Mouse (Mus musculus) lung, postnatal 14 days (tissue): ENCODE results near the gene Snapc2.
"Not testable (repeated sequence)": the region's sequence is repeated elsewhere in the genome, so short reads cannot be mapped to it uniquely, and the experiment has no call there.

Experiments used
- DNase-seq: peaks from one replicate; pipeline ENCODE4 v3.0.0; 2021

The Snapc2 gene

GRCm38 (mm10) chr8:4238434-4239192 is 14.3 kb upstream of the Snapc2 start, which contains the start of the genes Map2k7 and Gm49320:
Gene Map2k7 (plus strand): TSS chr8:4238740.
Gene Gm49320 (plus strand): TSS chr8:4238865.
- DNase-seq = peak; percentile 100

GRCm38 (mm10) chr8:4239193-4239890 is 13.5 kb upstream of the Snapc2 start:
- no peak for DNase-seq

GRCm38 (mm10) chr8:4245061-4245460 is 7.8 kb upstream of the Snapc2 start:
- DNase-seq = no peak

DNA sequence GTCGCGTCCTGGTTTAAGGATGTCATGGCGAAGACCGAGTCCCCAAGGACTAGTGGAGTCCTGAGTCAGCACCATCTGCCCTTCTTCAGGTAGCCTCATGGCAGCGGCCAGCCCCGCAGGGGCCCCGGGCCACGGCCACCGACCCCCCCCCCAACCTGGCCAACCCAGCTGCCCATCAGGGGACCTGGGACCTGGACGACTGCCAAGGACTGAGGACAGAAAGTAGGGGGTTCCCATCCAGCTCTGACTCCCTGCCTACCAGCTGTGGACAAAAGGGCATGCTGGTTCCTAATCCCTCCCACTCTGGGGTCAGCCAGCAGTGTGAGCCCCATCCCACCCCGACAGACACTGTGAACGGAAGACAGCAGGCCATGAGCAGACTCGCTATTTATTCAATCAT is 7.1 kb upstream of the Snapc2 start:
- no peak for DNase-seq

- DNase-seq = no peak
Measured at GRCm38 (mm10) chr8:4247241-4247640, 5.6 kb upstream of the Snapc2 start.

GRCm38 (mm10) chr8:4247951-4248540 is 4.8 kb upstream of the Snapc2 start, which contains the start of gene Tgfbr3l:
Gene Tgfbr3l (plus strand): TSS chr8:4248214.
- no peak for DNase-seq

DNA sequence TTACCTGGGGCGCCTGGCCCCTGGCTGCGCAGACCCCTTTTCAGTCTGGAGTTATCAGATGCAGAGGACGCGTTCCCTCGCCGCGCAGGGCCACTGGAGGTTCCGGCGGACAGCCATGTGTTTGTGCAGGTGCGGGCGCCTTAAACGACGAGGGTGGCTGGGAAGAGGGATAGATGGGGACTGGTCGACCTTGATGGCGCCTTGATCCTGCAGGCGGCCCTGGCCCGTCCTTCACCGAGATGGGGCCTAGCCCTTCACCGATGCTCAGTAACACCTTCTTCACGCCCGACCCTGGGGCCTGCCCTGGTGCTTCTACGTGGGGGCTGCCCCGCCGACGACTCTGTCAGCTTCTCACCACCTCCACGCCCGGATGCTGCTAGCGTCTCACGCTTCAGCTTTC is 3.7 kb upstream of the Snapc2 start:
- DNase-seq = no peak

DNA sequence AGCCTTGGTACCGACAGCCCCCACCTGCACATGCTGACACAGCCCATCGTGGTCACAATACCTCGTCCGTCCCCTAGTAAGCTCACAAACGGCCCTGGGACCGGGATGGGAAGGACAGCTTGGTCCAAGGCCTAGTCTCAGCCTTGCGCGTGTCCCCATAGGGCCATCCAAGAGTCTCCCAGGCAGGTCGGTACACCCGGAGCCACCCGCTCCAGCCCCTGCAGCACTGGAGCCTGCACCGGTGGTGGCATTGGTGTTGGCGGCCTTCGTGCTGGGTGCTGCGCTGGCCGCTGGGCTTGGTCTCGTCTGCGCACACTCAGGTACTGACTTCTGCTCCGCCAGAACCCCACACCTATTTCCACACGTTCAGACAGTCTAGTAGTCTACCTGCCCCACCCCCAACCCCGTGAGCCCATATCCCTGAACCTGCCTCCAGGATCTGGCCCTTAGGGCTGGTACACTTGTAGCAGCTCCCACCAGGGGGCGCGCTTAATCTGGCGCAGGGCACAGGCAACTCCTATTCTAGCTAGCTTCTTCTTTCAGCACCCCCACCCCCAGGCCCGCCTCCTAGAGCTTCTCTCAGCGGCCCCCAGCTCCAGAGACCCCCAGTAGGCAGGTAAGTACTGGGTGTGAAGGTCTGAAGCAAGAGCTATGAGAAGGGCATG is 2.4 kb upstream of the Snapc2 start:
- DNase-seq = peak; percentile 89

- DNase-seq = no peak
Measured at GRCm38 (mm10) chr8:4252116-4252760, 642 bp upstream of the Snapc2 start.

GRCm38 (mm10) chr8:4254001-4254400 is 1.1 kb downstream of the Snapc2 start:
- peak; percentile 33 for DNase-seq

DNA sequence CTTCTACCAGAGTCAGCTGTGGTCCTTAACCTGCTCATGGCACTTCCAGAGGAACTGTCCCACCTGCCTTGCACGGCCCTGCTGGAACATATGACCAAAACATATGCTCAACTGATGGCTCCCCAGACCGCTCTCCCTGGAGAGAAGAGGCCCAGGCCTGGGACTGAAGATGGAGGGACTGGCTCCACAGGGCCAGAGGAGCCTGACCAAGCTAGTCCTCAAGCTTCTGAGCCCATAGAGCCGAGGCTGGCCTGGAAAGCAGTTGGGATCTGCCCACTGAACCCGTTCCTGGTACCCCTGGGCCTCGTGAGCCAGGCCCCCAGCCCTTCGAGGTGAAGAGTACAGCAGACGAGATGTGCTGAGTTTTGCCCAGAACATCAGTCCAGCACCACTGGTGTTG is 2.6 kb downstream of the Snapc2 start:
- DNase-seq = not testable (repeated sequence)

DNA sequence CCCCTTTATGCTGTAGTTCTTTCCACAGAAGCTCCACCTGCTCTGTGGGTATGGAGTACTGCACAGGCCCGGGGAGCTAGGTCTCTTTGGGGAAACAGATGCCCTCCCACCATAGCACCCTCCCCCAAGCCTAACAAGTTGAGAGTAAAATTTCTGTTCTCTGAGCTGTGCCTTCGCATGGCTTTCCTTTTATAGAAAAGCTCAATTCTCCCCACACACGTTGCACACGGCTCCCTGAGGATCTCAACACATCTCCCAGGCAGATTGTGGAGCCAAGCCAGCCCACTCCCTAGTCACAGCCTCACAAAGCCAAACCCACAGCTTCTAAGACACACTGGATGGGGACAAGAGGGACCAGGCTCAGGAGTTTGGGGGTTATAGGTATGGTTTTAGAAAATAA is 4.0 kb downstream of the Snapc2 start:
- DNase-seq = no peak

DNA sequence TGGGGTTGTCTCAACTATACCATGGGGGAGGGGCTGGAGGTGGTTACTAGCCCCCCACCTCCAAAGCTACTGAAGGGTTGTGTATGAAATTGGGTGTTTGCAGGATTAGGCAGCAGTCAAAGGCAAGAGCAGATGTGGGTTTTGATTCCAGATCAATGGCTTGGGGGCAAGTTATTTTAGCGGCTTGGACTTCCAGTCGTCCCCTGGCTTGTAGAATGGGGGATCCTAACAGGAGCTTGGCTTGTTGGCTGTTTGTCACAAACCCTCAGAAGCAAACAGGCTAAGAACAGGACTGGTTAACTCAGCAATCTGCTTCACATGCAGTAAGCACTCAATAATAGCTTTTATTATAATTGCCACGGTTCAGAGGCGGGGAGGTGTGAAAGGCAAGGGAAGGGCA is 4.5 kb downstream of the Snapc2 start:
- no peak for DNase-seq

DNA sequence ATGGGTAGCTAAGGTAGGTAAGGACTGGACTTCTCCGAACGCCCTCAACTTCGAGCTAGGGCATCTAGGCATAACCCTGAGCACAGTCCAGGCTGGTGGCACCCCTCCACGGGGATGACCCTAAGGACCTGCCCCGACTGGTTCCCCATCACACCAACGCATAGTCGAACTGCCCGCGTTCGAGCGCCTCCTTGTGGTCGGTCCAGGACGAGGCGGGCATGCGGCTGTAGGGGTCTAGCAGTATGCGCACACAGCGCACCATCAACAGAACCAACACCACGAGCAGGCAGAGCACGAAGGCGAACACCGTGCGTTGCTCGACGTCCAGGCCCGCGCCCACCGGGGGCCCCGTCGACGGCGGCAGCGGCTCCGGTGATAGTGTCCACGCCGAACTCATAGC is 5.4 kb downstream of the Snapc2 start:
- peak; percentile 83 for DNase-seq

- no peak for DNase-seq
Measured at GRCm38 (mm10) chr8:4258678-4259077, 5.8 kb downstream of the Snapc2 start.

DNA sequence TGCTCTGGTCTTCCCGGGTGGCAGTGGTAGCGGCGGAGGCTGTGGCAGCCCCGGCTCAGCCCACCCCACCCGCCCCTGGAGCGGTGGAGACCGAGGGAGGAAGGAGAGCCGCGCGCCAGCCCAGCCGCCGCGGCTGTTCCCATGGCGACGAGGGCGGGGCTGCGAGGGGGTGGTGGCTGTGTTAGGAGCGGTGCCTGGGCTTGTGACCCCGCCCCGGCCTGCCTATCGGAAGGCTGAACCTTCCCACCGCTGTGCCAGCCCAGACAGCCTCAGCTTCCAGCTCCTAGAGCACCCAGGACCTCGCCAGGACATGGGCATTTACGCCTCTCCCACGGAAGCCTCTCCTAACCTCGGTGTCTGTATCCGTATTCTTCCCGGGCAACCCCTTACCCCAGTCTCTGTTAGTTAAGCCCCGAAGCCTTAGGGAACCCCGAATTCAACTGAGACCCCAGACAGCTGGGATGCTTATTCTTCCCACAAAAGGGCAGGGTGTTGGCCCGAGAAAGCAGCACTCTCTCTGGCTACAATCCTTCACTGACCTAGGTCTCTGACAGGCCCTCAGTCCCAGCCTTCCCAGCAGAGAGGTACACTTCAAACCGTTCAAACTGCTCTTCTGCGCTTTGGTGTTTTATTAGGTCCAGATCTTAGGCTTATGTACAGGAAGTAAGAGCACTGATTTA is 6.4 kb downstream of the Snapc2 start, which contains the start of gene Ctxn1:
Gene Ctxn1 (minus strand): TSS at position 150 of the 680 bp plus-strand sequence.
- peak; percentile 98 for DNase-seq

DNA sequence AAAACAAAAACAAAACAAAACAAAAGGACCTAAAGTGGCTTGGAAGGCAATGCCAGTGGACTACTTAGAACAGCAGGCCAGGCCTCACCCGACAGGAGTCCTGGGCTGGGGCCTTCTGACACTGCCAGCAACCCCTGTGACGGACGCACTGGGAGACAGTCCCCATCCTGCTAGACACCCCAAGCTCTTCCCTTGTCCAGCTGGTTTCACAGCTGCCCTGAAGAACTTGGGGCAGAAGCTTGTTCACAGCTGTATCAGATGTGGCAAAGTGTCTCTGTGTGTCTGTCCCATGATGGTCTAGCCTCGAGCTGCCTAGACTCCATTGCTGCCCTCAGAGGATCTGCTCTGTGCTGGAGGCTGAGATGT is 6.9 kb downstream of the Snapc2 start:
- DNase-seq = no peak

DNA sequence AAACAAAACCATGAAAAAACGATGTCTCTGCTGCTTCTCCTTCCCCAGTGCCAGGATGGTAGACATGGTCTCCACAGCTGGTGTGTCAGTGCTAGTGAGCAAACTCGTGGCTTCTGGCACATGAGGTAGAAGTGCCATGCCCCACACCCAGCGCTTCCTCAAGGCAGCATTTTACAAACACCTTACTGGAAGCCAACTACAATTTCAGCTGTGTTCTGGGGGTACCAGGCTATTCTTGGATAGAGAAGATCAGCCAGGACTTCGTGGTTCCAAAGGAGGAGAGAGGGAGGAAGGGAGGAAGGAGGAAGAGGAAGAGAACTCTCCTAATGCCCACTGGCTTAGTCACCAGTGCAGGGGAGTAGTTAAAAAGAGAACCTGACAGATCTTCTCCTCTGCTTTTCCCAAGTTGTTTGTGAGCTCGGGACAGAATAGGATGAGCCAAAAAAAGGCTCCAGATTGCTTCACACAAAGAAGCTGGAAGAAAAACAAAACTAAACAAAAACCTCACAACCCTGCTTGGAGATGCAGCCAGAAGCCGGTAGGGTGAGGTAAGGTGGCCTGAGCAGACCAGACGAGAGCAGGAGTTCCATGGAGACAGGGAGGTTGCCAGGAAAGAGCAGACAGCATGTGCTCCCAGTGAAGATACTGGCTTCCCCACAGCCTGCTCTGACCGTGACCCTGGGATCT is 10.4 kb downstream of the Snapc2 start:
- DNase-seq = no peak

GRCm38 (mm10) chr8:4265160-4265914 is 12.5 kb downstream of the Snapc2 start:
- DNase-seq = no peak

GRCm38 (mm10) chr8:4267627-4268026 is 14.7 kb downstream of the Snapc2 start:
- no peak for DNase-seq

- no peak for DNase-seq
Measured at GRCm38 (mm10) chr8:4269609-4270008, 16.7 kb downstream of the Snapc2 start.
